Mouse (Mus musculus) neural tube, embryonic 14.5 days (tissue): Measurements from ENCODE around the gene Ephb6. TPM values are rescaled to one million over a fixed set of nuclear protein-coding genes. Genes with fewer than 3 reads are reported as not detected.

ENCODE experiments used
- ATAC-seq: fragments of 200-750 bp; cut with Nextera tagmentation; 2 replicates; pipeline ENCODE4 v1.8.0; 2017; ENCODE audit warnings: low read depth, mild to moderate bottlenecking, moderate TSS enrichment, moderate library complexity
- H3K27ac ChIP-seq: fragments of 300-500 bp; sonication (generic); 2 replicates; pipeline ENCODE4 v1.5.1; 2014; ENCODE audit warnings: low read depth, mild to moderate bottlenecking, control low read depth, low read length, moderate library complexity, mixed read lengths
- H3K27me3 ChIP-seq: fragments of 300-500 bp; sonication (generic); 2 replicates; pipeline ENCODE4 v1.6.1; 2014; ENCODE audit warnings: low read length; ENCODE audit not compliant: control insufficient read depth, insufficient read depth
- H3K36me3 ChIP-seq: fragments of 300-500 bp; sonication (generic); 2 replicates; pipeline ENCODE4 v1.6.1; 2014; ENCODE audit warnings: low read length, mixed read lengths; ENCODE audit not compliant: control insufficient read depth, insufficient read depth
- H3K4me1 ChIP-seq: fragments of 300-500 bp; sonication (generic); 2 replicates; pipeline ENCODE4 v1.6.1; 2014; ENCODE audit warnings: low read length; ENCODE audit not compliant: control insufficient read depth, insufficient read depth
- H3K4me2 ChIP-seq: fragments of 300-500 bp; sonication (generic); 2 replicates; pipeline ENCODE4 v1.6.1; 2014; ENCODE audit warnings: mild to moderate bottlenecking, low read depth, low read length, control low read depth
- H3K4me3 ChIP-seq: fragments of 300-500 bp; sonication (generic); 2 replicates; pipeline ENCODE4 v1.5.1; 2014; ENCODE audit warnings: low read depth, low read length, control low read depth, mixed read lengths
- H3K9ac ChIP-seq: fragments of 300-500 bp; sonication (generic); replicated peaks from 2 replicates; pipeline ENCODE4 v1.6.1; 2014; ENCODE audit warnings: low read depth, mild to moderate bottlenecking, control low read depth, low read length, mixed read lengths
- H3K9me3 ChIP-seq: fragments of 300-500 bp; sonication (generic); 2 replicates; pipeline ENCODE4 v1.6.1; 2016; ENCODE audit warnings: low read length; ENCODE audit not compliant: control insufficient read depth
- WGBS: fragments of 180-500 bp; shearing (Covaris S2); extraction: QIAGEN DNeasy Blood & Tissue Kit; methylation state at CpG from one replicate; pipeline ENCODE4 v1.1.7; 2014; 5-methylcytosine and 5-hydroxymethylcytosine counted together
- polyA plus RNA-seq: library from polyadenylated mRNA; unstranded; fragments of >200 nt; fragmentation: Nextera tagmentation; extraction: Ambion mirVana; gene quantifications from 2 replicates; pipeline ENCODE4 v1.2.1, GENCODE M21; 2014

Ephb6 gene
- polyA plus RNA-seq, 1 experiment from 2014 or later = 40.3 TPM

DNA sequence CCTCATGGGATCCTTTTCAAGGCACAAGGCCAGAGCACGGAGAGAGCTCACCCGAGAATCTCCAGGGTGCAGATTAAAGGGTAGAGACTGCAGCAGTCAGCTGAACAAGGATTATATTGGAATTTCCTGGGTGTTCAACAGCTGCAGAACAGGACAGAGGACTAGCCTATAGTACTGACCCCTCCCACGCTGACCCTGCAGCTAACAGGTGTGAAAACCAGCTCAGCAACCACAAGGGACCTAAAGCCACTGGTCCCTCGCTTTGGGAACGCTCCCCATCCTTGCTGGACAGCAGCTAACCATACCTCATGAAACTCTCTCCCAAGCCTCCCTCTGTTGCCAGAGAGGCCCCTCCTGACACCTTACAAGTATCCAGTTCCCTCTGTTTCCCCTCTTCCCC, 2.4 kb downstream of the Ephb6 start:
- 68% methylated on average over 5 of the region's 5 CpGs for WGBS
- H3K36me3 ChIP-seq = no peaks in the 10 kb centered on the region
- H3K9ac ChIP-seq = no peak overlapping the region
- no peak overlapping the region for H3K27ac ChIP-seq
- no peak overlapping the region for H3K4me3 ChIP-seq
- H3K4me2 ChIP-seq = peak overlapping the region; percentile 98; the same call in 1 of the 2 replicates
- no peak for ATAC-seq
- no peaks in the 10 kb centered on the region for H3K27me3 ChIP-seq
- 0 out of 2 replicates have a peak, but pooled peaks cover 13% of the 10 kb centered on the region for H3K4me1 ChIP-seq
- H3K9me3 ChIP-seq = no peaks in the 10 kb centered on the region

DNA sequence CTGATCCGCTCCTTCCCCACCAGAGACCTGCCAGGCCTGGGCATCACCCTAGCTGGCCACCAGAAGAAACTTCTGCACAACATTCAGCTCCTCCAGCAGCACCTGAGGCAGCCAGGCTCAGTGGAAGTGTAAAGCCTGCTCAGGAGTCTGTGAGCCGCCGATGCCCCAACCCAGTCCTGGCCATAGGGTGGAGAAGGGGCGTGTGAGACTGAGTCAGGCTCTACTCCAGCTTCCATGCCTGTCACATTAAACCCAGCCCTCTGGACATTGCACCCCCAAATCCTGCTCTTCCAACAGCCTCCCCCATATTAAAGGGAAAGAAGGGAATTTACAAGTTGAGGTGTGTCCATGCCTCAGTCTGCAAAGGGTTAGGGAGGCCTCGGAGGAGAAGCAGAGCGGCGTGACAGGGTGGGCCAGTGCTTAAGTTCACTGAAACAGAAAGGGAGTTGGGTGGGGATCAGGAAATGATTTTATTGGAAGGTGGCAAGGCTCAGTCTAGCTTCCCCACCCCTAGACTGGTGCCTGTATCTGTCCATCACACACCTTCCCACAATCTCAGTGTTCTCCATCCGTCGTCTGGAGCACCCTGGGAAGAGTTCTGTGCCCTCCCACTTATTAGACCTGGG, 15.0 kb downstream of the Ephb6 start:
- no peak for ATAC-seq
- Histone ChIP-seq H3K4me3 (no peak overlapping the region), H3K4me1 (no peaks in the 10 kb centered on the region), H3K9ac (no peak overlapping the region), H3K27me3 (no peaks in the 10 kb centered on the region), H3K36me3 (peaks cover 10% of the 10 kb centered on the region), H3K27ac (no peak overlapping the region), H3K9me3 (no peaks in the 10 kb centered on the region), H3K4me2 (no peak overlapping the region)
- 93% methylated on average over 9 of the region's 9 CpGs for WGBS

DNA sequence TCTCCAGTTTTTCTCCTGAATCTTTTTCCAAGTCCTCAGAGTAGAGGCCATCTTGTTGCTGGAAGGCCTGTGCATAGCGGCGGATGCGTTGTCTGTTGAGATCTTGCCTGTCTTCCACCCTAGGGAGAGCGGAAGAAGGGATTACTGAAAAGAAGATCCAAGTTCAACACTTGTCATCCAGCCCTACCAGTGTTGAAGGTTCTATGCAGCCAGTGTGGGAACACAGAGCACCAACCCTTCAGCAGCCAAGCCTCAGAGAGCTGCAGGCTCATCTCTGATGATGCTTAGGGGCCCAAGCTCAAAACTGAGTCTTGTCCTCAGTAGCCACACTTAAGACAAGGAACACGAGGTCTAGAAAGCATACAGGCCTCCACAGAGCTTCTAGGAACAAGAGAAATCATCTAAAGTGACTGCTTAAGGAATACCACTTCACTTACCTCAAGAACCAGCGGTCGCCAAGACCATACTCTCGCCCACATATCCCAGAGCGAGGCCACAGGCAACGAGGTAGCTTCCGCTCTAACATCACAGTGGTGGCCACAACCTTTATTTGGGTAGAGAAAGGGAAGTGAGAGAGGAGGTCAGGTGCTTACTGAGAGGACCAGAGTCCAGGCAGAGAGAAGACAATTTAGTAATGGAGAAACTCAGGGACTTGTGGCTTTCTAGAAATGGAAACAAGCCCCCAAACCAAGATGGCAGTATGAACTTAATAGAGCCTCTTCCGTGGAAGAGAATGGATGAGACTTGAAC, 16.1 kb downstream of the Ephb6 start:
- no peak overlapping the region for H3K9ac ChIP-seq
- peaks cover 10% of the 10 kb centered on the region for H3K36me3 ChIP-seq
- 90% methylated on average over 12 of the region's 12 CpGs for WGBS
- H3K4me1 ChIP-seq = no peaks in the 10 kb centered on the region
- no peak overlapping the region for H3K4me2 ChIP-seq
- no peak for ATAC-seq
- no peaks in the 10 kb centered on the region for H3K27me3 ChIP-seq
- H3K27ac ChIP-seq = no peak overlapping the region
- H3K9me3 ChIP-seq = no peaks in the 10 kb centered on the region
- no peak overlapping the region for H3K4me3 ChIP-seq

DNA sequence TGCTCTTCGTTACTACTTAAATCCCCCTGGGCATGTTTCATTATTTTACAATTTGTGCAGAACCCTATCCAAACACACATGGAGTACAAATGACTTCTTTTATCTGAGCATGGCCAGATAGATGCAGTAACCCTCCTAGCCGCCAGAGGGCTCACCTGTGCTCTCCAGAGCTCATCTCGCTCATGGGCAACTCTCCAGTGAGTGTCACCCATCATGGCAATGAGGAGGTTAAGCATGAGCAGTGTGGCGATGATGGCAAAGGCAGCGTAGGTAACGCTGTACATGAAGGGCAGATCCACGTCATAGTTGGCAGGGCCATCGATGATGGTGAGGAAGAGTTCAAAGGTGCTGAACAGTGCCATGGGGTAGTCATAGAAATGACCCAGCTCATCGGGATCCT, 17.4 kb downstream of the Ephb6 start:
- 65% methylated on average over 9 of the region's 9 CpGs for WGBS
- H3K36me3 ChIP-seq = peaks cover 10% of the 10 kb centered on the region
- no peak overlapping the region for H3K4me2 ChIP-seq
- no peak overlapping the region for H3K27ac ChIP-seq
- H3K9ac ChIP-seq = no peak overlapping the region
- 0 out of 2 replicates have a peak, but pooled peaks have one; percentile 10 for ATAC-seq
- no peaks in the 10 kb centered on the region for H3K4me1 ChIP-seq
- no peaks in the 10 kb centered on the region for H3K9me3 ChIP-seq
- no peaks in the 10 kb centered on the region for H3K27me3 ChIP-seq
- no peak overlapping the region for H3K4me3 ChIP-seq

DNA sequence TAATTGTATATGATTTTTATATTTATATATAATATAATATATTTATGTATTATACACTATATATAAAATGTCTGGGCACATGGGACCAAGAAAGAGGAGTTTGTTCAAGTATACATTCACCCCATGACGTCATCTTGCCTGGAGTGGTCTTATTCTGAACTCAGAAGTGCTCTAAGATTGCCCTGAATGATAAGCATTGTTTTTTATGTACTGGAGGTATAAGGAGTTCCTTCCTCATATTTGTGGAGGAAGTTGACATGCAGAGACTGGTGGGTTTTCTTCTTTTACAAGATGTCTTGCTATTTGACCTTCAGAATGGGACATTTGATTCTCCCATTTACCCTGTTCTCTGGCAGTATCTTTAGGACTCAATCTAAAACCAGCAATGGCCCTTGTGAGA, 22.9 kb downstream of the Ephb6 start:
- H3K9ac ChIP-seq = no peak overlapping the region
- ATAC-seq = no peak
- H3K4me3 ChIP-seq = no peak overlapping the region
- WGBS = 70% methylated on average over 1 of the region's 1 CpGs
- H3K27ac ChIP-seq = no peak overlapping the region
- H3K36me3 ChIP-seq = no peaks in the 10 kb centered on the region
- no peaks in the 10 kb centered on the region for H3K27me3 ChIP-seq
- H3K9me3 ChIP-seq = no peaks in the 10 kb centered on the region
- no peak overlapping the region for H3K4me2 ChIP-seq
- H3K4me1 ChIP-seq = no peaks in the 10 kb centered on the region

DNA sequence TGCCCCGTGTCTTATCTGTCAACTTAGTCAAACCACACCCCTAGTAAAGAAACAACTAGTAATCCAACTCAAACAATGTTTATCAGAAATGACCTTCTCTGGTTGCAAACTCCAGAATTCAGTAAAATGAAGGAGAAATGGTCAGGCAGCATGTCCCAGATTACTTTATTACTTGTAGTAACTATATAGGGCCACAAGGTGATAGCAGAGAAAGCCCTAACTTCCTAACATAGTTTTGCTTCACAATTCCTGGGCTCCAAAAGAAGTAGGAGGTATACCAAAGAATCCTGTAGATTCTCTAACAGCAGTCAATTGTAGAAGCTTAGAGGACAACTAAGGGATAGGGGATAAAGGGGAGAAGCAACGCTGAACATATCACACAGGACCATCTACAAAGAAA, 25.5 kb downstream of the Ephb6 start:
- no peak overlapping the region for H3K4me2 ChIP-seq
- H3K36me3 ChIP-seq = no peaks in the 10 kb centered on the region
- H3K4me1 ChIP-seq = no peaks in the 10 kb centered on the region
- H3K9ac ChIP-seq = no peak overlapping the region
- H3K27me3 ChIP-seq = no peaks in the 10 kb centered on the region
- ATAC-seq = no peak
- H3K9me3 ChIP-seq = no peaks in the 10 kb centered on the region
- 83% methylated on average over 2 of the region's 2 CpGs for WGBS
- no peak overlapping the region for H3K27ac ChIP-seq
- H3K4me3 ChIP-seq = no peak overlapping the region

DNA sequence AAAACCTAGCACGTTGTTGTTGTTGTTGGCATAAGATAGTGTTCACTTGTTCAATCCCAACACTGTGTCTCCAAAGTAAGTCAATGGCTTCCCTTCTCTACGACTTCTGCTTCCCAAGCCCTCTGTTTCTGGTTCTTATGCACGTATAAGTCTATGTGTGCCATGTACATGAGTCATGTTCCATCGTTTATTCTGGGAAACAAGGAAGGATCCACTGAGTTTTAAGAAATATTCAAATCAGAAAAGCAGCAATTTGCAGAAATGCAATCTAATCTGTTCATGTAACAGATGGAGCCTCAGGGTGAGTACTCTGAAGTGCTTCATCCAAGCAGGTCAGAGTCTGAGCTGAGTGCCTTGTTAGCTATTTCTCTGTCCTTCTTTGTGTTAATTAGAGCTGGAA, 26.3 kb downstream of the Ephb6 start:
- H3K9ac ChIP-seq = no peak overlapping the region
- no peaks in the 10 kb centered on the region for H3K9me3 ChIP-seq
- no peaks in the 10 kb centered on the region for H3K36me3 ChIP-seq
- no peak for ATAC-seq
- H3K4me1 ChIP-seq = no peaks in the 10 kb centered on the region
- no peaks in the 10 kb centered on the region for H3K27me3 ChIP-seq
- H3K4me2 ChIP-seq = no peak overlapping the region
- WGBS = 88% methylated on average over 4 of the region's 4 CpGs
- H3K4me3 ChIP-seq = no peak overlapping the region
- no peak overlapping the region for H3K27ac ChIP-seq

DNA sequence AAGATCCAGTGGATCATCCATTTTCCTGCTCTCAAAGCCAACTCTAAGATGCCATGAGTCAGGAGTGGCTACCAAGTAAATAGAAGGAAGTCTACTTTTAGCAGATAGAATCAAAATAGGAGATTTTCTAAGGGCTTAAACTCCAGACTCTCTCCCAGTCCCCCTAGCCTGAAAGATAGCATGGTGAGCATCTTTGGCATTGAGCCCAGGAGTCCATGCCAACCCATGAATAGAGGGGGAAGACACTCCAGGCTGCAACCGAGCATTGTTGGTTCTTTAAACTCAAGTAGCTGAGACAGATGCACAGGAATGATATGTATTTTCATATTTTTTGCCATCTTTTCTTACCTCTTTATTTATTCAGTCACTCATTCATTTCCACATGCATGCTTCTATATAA, 29.9 kb downstream of the Ephb6 start:
- Histone ChIP-seq H3K4me2 (no peak overlapping the region), H3K27me3 (no peaks in the 10 kb centered on the region), H3K4me1 (no peaks in the 10 kb centered on the region), H3K36me3 (no peaks in the 10 kb centered on the region), H3K4me3 (no peak overlapping the region), H3K9me3 (no peaks in the 10 kb centered on the region), H3K9ac (no peak overlapping the region), H3K27ac (no peak overlapping the region)
- no peak for ATAC-seq
- 42% methylated on average over 1 of the region's 1 CpGs for WGBS

DNA sequence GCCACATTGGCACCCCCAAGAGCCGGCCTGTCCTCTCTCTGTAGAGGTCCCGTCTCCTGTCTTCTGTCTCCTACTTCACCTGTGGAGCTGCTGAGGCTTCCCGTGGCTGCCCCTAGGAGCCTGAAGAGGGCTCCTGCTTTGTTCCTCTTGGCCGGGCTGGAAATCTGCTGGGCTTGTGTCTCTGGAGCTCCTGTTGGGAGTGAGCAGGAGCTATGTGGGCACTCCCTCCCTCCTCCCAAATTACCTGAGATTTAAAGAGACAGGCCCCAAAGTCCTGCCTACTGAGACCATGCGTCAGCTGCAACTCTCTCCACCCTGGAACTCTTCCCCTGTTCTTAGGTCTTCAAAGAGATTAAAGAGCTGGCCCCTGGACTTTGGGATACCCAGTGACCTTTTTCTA, 30.9 kb downstream of the Ephb6 start, which contains the start of gene Trpv6:
Gene Trpv6, minus strand, starts transcription at position 228 of the 400 bp plus-strand sequence.
- Histone ChIP-seq H3K4me2 (no peak within 1 kb of the TSS), H3K9me3 (no peaks in the 10 kb centered on the region), H3K27ac (no peak within 1 kb of the TSS), H3K9ac (no peak within 1 kb of the TSS), H3K4me3 (no peak within 1 kb of the TSS), H3K4me1 (no peaks in the 10 kb centered on the region), H3K27me3 (no peaks in the 10 kb centered on the region), H3K36me3 (no peaks in the 10 kb centered on the region)
- no peak for ATAC-seq
- WGBS = 29% methylated on average over 5 of the region's 5 CpGs
